Mouse (Mus musculus): ENCODE results near the gene Prpf4.

DNA sequence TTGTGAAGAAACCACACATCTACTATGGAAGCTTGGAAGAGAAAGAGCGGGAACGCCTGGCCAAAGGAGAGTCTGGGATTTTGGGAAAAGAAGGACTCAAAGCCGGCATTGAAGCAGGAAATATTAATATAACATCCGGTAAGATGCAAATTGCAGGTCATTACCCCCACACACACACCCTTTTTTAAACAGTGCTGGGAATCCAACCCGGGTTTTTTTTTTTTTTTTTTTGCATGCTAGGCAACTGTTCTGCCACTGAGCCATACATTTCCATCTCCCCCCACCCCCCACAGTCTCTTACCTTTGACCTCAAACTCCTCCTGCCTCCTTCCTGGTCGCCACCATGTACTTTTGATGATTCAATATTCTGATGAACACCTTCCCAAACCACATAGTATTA, 1.0 kb downstream of the Prpf4 start:
- TF ChIP-seq CTCF (IDR thresholded peaks at IDR 0.05; ENCODE audit: control insufficient read depth, insufficient read depth, insufficient read length): no peak
- TF ChIP-seq FOSL1 (IDR thresholded peaks at IDR 0.05; ENCODE audit: insufficient read depth, low read length, poor library complexity, severe bottlenecking): no peak
- no peak for TF ChIP-seq MAX (IDR thresholded peaks at IDR 0.05)
- no peak for TF ChIP-seq CEBPB (IDR thresholded peaks at IDR 0.05; ENCODE audit: low read depth)

Measured in C2C12 (cell line).